In the genomic region with DNA sequence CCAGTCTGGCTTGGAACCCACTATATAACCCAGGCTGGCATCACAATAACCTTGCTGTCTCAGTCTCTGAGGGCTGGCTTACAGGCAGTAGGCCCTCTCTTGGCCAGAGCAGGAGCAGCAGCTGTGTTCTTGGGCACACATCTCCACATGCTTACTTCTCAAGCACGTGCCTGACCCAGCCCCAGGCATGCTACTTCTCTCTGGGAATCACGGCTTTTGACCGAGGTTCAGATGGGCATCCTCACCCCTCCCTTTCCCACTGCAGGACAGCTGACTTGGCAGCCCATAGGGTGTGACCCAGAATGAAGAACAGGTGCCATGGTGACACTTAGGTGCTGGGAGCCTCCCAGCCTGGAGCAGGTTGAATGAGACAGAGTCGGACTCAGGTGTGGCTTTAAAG, we compare ENCODE assay signal across 28 mouse cellular contexts. TPM values are rescaled to one million over a fixed set of nuclear protein-coding genes. Genes with fewer than 3 reads are reported as not detected.
DNase-seq lines count a peak whose midpoint lies in the region; ATAC-seq and TF ChIP-seq lines count a peak whose summit lies in the region.
"Had no signal": no experiment of that assay in that cellular context is flagged by ENCODE, and none has a peak within 500 bp of the region (broad histone marks: within the 10 kb centered on the region; RNA-seq: fewer than 3 reads in every experiment).

No protein-coding gene starts in this region.

- 0 out of 2 replicates have a peak, but pooled peaks cover 4% of the 10 kb centered on the region for H3K27me3 ChIP-seq in hindbrain, postnatal 0 days (ENCODE audit: insufficient read depth, low read length)
- H3K27me3 ChIP-seq in hindbrain, embryonic 10.5 days (ENCODE audit: insufficient read depth, poor library complexity, severe bottlenecking), result peaks cover 14% of the 10 kb centered on the region; the same call in 1 of the 2 replicates
- H3K27me3 ChIP-seq in liver, adult 2 months (ENCODE audit: control insufficient read depth, insufficient read depth, low read length), result no peaks in the 10 kb centered on the region
- H3K27me3 ChIP-seq in liver, embryonic 12.5 days (replicated peaks), result peaks cover 26% of the 10 kb centered on the region
- H3K27me3 ChIP-seq: hindbrain, embryonic 12.5 days; midbrain, embryonic 15.5 days had no signal

- no peaks in the 10 kb centered on the region for H3K4me1 ChIP-seq in hindbrain, postnatal 0 days (ENCODE audit: insufficient read depth, low read length)
- H3K4me1 ChIP-seq in hindbrain, embryonic 10.5 days (replicated peaks), result peaks cover 13% of the 10 kb centered on the region
- H3K4me1 ChIP-seq in liver, adult 2 months (ENCODE audit: control insufficient read depth, insufficient read depth, low read length), result no peaks in the 10 kb centered on the region
- H3K4me1 ChIP-seq in liver, embryonic 12.5 days, result no peaks in the 10 kb centered on the region
- H3K4me1 ChIP-seq: midbrain, embryonic 15.5 days had no signal

- no peaks in the 10 kb centered on the region for H3K9me3 ChIP-seq in hindbrain, postnatal 0 days (ENCODE audit: low read length)
- H3K9me3 ChIP-seq in hindbrain, embryonic 10.5 days, result no peaks in the 10 kb centered on the region
- H3K9me3 ChIP-seq in liver, embryonic 12.5 days (replicated peaks), result no peaks in the 10 kb centered on the region
- H3K9me3 ChIP-seq: embryonic facial prominence, embryonic 10.5 days; heart, embryonic 13.5 days; hindbrain, embryonic 12.5 days; limb, embryonic 13.5 days; midbrain, embryonic 15.5 days; neural tube, embryonic 13.5 days had no signal

- H3K36me3 ChIP-seq in hindbrain, postnatal 0 days (ENCODE audit: insufficient read depth, low read length), result no peaks in the 10 kb centered on the region
- no peaks in the 10 kb centered on the region for H3K36me3 ChIP-seq in hindbrain, embryonic 10.5 days
- H3K36me3 ChIP-seq in liver, adult 2 months (ENCODE audit: control insufficient read depth, insufficient read depth, low read length), result peaks cover 6% of the 10 kb centered on the region; the same call in 1 of the 2 replicates
- H3K36me3 ChIP-seq in liver, embryonic 12.5 days, result no peaks in the 10 kb centered on the region
- H3K36me3 ChIP-seq: embryonic facial prominence, embryonic 10.5 days; heart, embryonic 13.5 days; hindbrain, embryonic 12.5 days; limb, embryonic 13.5 days; midbrain, embryonic 15.5 days; neural tube, embryonic 13.5 days had no signal

- WGBS in hindbrain, postnatal 0 days, result 56% methylated on average over 4 of the region's 4 CpGs
- WGBS in hindbrain, embryonic 10.5 days, result 60% methylated on average over 4 of the region's 4 CpGs
- 35% methylated on average over 4 of the region's 4 CpGs for WGBS in liver, adult 2 months
- WGBS in liver, embryonic 12.5 days (ENCODE audit: insufficient replicate concordance), result 53% methylated on average over 4 of the region's 4 CpGs

- peak; percentile 23 for DNase-seq in hindbrain, postnatal 0 days (ENCODE audit: low spot score)
- no peak for DNase-seq in hindbrain, embryonic 10.5 days (ENCODE audit: low spot score)
- no peak for DNase-seq in liver, adult 2 months (ENCODE audit: extremely low read depth, low read depth, low spot score)
- peak; percentile 50 for DNase-seq in kidney, adult 9 months
- DNase-seq in spleen, postnatal 36 days (ENCODE audit: low spot score in 2 of 2), result no peak
- DNase-seq in frontal cortex, postnatal 14 days (ENCODE audit: low spot score in 2 of 2), result no peak
- DNase-seq: adrenal gland, adult 8-10 months; cerebellum, adult 11-12 months; gastrocnemius, postnatal 14 days; heart, adult 18-20 months; heart, postnatal 14 days; layer of hippocampus, postnatal 36 days; lung, embryonic 14.5 days; thymus, adult 18-20 months; thymus, postnatal 4 days had no signal

- H3K4me3 ChIP-seq in hindbrain, postnatal 0 days (ENCODE audit: low read length), result no peak overlapping the region
- no peak overlapping the region for H3K4me3 ChIP-seq in hindbrain, embryonic 10.5 days
- H3K4me3 ChIP-seq in liver, adult 2 months (ENCODE audit: insufficient read depth, low read depth, low read length), result no peak overlapping the region
- no peak overlapping the region for H3K4me3 ChIP-seq in liver, embryonic 12.5 days
- H3K4me3 ChIP-seq: embryonic facial prominence, embryonic 10.5 days; heart, embryonic 13.5 days; hindbrain, embryonic 12.5 days; limb, embryonic 13.5 days; midbrain, embryonic 15.5 days; myocyte; neural tube, embryonic 13.5 days had no signal

- no peak for TF ChIP-seq CTCF in hindbrain, postnatal 0 days (IDR thresholded peaks at IDR 0.05; ENCODE audit: low read depth)
- TF ChIP-seq CTCF in liver, adult 2 months (IDR thresholded peaks at IDR 0.05; ENCODE audit: low read depth, low read length), result 0 out of 2 replicates have a peak, but pooled peaks have one; percentile 9

- H3K4me2 ChIP-seq in hindbrain, postnatal 0 days (ENCODE audit: low read depth, low read length), result no peak overlapping the region
- no peak overlapping the region for H3K4me2 ChIP-seq in liver, embryonic 12.5 days
- H3K4me2 ChIP-seq: heart, embryonic 13.5 days; hindbrain, embryonic 12.5 days; limb, embryonic 13.5 days; lung, embryonic 14.5 days; midbrain, embryonic 15.5 days; neural tube, embryonic 13.5 days had no signal

- H3K27ac ChIP-seq in hindbrain, postnatal 0 days, result no peak overlapping the region
- H3K27ac ChIP-seq in hindbrain, embryonic 10.5 days, result no peak overlapping the region
- H3K27ac ChIP-seq in liver, adult 2 months (replicated peaks; ENCODE audit: insufficient read depth, low read depth, low read length), result no peak overlapping the region
- no peak overlapping the region for H3K27ac ChIP-seq in liver, embryonic 12.5 days
- H3K27ac ChIP-seq: embryonic facial prominence, embryonic 10.5 days; heart, embryonic 13.5 days; hindbrain, embryonic 12.5 days; limb, embryonic 13.5 days; liver, embryonic 14.5 days; neural tube, embryonic 13.5 days had no signal

- H3K9ac ChIP-seq in hindbrain, postnatal 0 days (replicated peaks; ENCODE audit: low read length), result no peak overlapping the region
- H3K9ac ChIP-seq in liver, adult 2 months (ENCODE audit: low read depth, low read length), result no peak overlapping the region
- no peak overlapping the region for H3K9ac ChIP-seq in liver, embryonic 12.5 days
- H3K9ac ChIP-seq: heart, embryonic 13.5 days; hindbrain, embryonic 12.5 days; limb, embryonic 13.5 days; liver, embryonic 14.5 days; lung, embryonic 14.5 days; midbrain, embryonic 15.5 days; neural tube, embryonic 13.5 days had no signal

- ATAC-seq in hindbrain, postnatal 0 days, result no peak
- no peak for ATAC-seq in liver, embryonic 12.5 days
- ATAC-seq: activated CD4-positive, CD25-positive, alpha-beta regulatory T cell, adult 4 months; forebrain, embryonic 16.5 days; inflammation-experienced regulatory T-cells, adult 6 months had no signal

- TF ChIP-seq POLR2A in liver, adult 2 months (IDR thresholded peaks at IDR 0.05; ENCODE audit: extremely low read depth, insufficient read depth, low read length), result no peak

- no peaks in the 10 kb centered on the region for H3K79me2 ChIP-seq in liver, adult 2 months (ENCODE audit: control insufficient read depth, insufficient read depth, low read length)

RNA-seq across cellular contexts. Expression of gene Dclk3, which starts 52.4 kb away (rescaled TPM):
- 9.2 and 13.1 TPM in 2 replicates for total RNA-seq in hindbrain, postnatal 0 days (2014; rRNA removed)
- 8.8 and 9.9 TPM in 2 replicates for polyA plus RNA-seq in hindbrain, postnatal 0 days (2015; fragmentation: Nextera tagmentation; extraction: Ambion mirVana)
- polyA plus RNA-seq in hindbrain, embryonic 10.5 days (2016; fragmentation: Nextera tagmentation; extraction: Ambion mirVana), result 0.30 and 0.35 TPM in 2 replicates
- total RNA-seq in liver, adult 2 months (2014; rRNA removed), result 10.1 and 10.5 TPM in 2 replicates
- 4.3 and 4.8 TPM in 2 replicates for polyA plus RNA-seq in liver, adult 2 months (2012; rRNA removed)
- polyA plus RNA-seq in liver, embryonic 12.5 days (2016; fragmentation: Nextera tagmentation; extraction: Ambion mirVana), result 0.07 and 0.13 TPM in 2 replicates
- total RNA-seq: megakaryocyte, adult 5-6 weeks had no signal
- polyA plus RNA-seq: activated CD4-positive, CD25-positive, alpha-beta regulatory T cell, adult 4 months; inflammation-experienced regulatory T-cells, adult 6 months; lung, embryonic 14.5 days; myocyte had no signal

Comparison
In these comparisons a context has a peak if more than half of its experiments do, and no peak if none do; other contexts are left out.
1. DNase-seq: peak in hindbrain, postnatal 0 days (single experiment) and kidney, adult 9 months (single experiment); none in hindbrain, embryonic 10.5 days (single experiment), liver, adult 2 months (single experiment), spleen, postnatal 36 days (0 of 2) and frontal cortex, postnatal 14 days (0 of 2).